12 mouse cellular contexts compared by ENCODE assay signal in the genomic region with DNA sequence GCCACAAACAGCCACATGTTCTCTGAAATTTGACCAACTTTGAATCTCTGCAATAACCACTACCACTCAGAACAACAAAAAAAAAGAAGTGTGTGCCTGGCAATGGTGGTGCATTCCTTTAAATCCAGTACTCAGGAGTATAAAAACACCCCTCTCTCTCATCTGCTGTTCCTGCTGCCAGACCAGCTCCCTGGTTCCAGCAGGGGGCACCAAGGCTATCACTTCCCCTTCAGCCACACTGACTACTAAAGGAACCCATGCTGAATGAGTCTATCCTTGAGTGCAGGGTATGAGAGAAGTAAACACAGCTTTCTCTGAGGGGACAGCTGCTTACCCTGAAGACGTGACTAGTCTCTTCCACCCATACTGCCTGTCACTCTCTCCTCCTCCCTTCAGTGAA.
DNase-seq lines count a peak whose midpoint lies in the region; ATAC-seq and TF ChIP-seq lines count a peak whose summit lies in the region.
"Had no signal": no experiment of that assay in that cellular context is flagged by ENCODE, and none has a peak within 500 bp of the region (broad histone marks: within the 10 kb centered on the region; RNA-seq: fewer than 3 reads in every experiment).

No protein-coding gene starts in this region.

- no peak overlapping the region for H3K4me3 ChIP-seq in cerebellum, adult 2 months (replicated peaks; ENCODE audit: insufficient read depth, low read depth, low read length)
- H3K4me3 ChIP-seq in liver, adult 2 months (ENCODE audit: insufficient read depth, low read depth, low read length) = no peak overlapping the region
- H3K4me3 ChIP-seq in liver, embryonic 11.5 days (ENCODE audit: low read depth, low read length) = no peak overlapping the region
- no peak overlapping the region for H3K4me3 ChIP-seq in forebrain, embryonic 14.5 days (ENCODE audit: low read depth, low read length)
- H3K4me3 ChIP-seq: heart, embryonic 13.5 days; neural tube, embryonic 12.5 days had no signal

- H3K36me3 ChIP-seq in liver, adult 2 months (ENCODE audit: control insufficient read depth, insufficient read depth, low read length) = no peaks in the 10 kb centered on the region
- no peaks in the 10 kb centered on the region for H3K36me3 ChIP-seq in liver, embryonic 11.5 days (ENCODE audit: control insufficient read depth, insufficient read depth, low read length)
- H3K36me3 ChIP-seq in forebrain, embryonic 14.5 days (ENCODE audit: control insufficient read depth, insufficient read depth, low read length) = no peaks in the 10 kb centered on the region
- H3K36me3 ChIP-seq: heart, embryonic 13.5 days had no signal

- DNase-seq in cerebellum, adult 2 months = no peak
- no peak for DNase-seq in cerebellum, adult 11 months
- no peak for DNase-seq in liver, adult 2 months (ENCODE audit: extremely low read depth, low read depth, low spot score)
- no peak for DNase-seq in liver, embryonic 11.5 days (ENCODE audit: low spot score)
- DNase-seq in 3T3-L1 (ENCODE audit: low read depth, low spot score) = peak; percentile 39
- peak; percentile 24 for DNase-seq in adipocyte (ENCODE audit: low spot score)
- no peak for DNase-seq in adrenal gland, postnatal 4 days (ENCODE audit: low spot score in 2 of 2)
- DNase-seq in forebrain, embryonic 14.5 days (ENCODE audit: low spot score) = no peak
- DNase-seq: cerebellum, adult 18-20 months; right cerebral cortex, postnatal 14 days had no signal

- H3K4me2 ChIP-seq in liver, embryonic 11.5 days = no peak overlapping the region
- no peak overlapping the region for H3K4me2 ChIP-seq in forebrain, embryonic 14.5 days (ENCODE audit: low read length)
- H3K4me2 ChIP-seq: heart, embryonic 13.5 days; neural tube, embryonic 12.5 days had no signal

- ATAC-seq in liver, embryonic 11.5 days (replicated peaks; ENCODE audit: low FRiP score) = no peak
- no peak for ATAC-seq in forebrain, embryonic 14.5 days

- TF ChIP-seq POLR2A in cerebellum, adult 2 months (IDR thresholded peaks at IDR 0.05; ENCODE audit: borderline replicate concordance, insufficient read depth, low read length) = no peak
- TF ChIP-seq POLR2A in liver, adult 2 months (IDR thresholded peaks at IDR 0.05; ENCODE audit: extremely low read depth, insufficient read depth, low read length) = no peak

- H3K4me1 ChIP-seq in cerebellum, adult 2 months (ENCODE audit: control insufficient read depth, insufficient read depth, low read length) = peaks cover 6% of the 10 kb centered on the region
- no peaks in the 10 kb centered on the region for H3K4me1 ChIP-seq in liver, adult 2 months (ENCODE audit: control insufficient read depth, insufficient read depth, low read length)
- H3K4me1 ChIP-seq in liver, embryonic 11.5 days (replicated peaks; ENCODE audit: control insufficient read depth, insufficient read depth, low read length) = no peaks in the 10 kb centered on the region; the same call in 1 of the 2 replicates
- no peaks in the 10 kb centered on the region for H3K4me1 ChIP-seq in forebrain, embryonic 14.5 days (ENCODE audit: control insufficient read depth, insufficient read depth, low read length)
- H3K4me1 ChIP-seq: neural tube, embryonic 12.5 days had no signal

- no peak overlapping the region for H3K9ac ChIP-seq in liver, adult 2 months (ENCODE audit: low read depth, low read length)
- no peak overlapping the region for H3K9ac ChIP-seq in liver, embryonic 11.5 days (ENCODE audit: low read depth, low read length)
- no peak overlapping the region for H3K9ac ChIP-seq in forebrain, embryonic 14.5 days (ENCODE audit: low read length)
- H3K9ac ChIP-seq: heart, embryonic 13.5 days; neural tube, embryonic 12.5 days had no signal

- H3K27ac ChIP-seq in cerebellum, adult 2 months (ENCODE audit: insufficient read depth, low read length) = no peak overlapping the region
- H3K27ac ChIP-seq in liver, adult 2 months (replicated peaks; ENCODE audit: insufficient read depth, low read depth, low read length) = no peak overlapping the region
- H3K27ac ChIP-seq in liver, embryonic 11.5 days (ENCODE audit: low read depth, low read length) = no peak overlapping the region
- H3K27ac ChIP-seq in forebrain, embryonic 14.5 days (ENCODE audit: low read depth, low read length) = no peak overlapping the region
- H3K27ac ChIP-seq: heart, embryonic 13.5 days; neural tube, embryonic 12.5 days had no signal

- H3K27me3 ChIP-seq in cerebellum, adult 2 months (ENCODE audit: control insufficient read depth, insufficient read depth, low read length) = no peaks in the 10 kb centered on the region
- H3K27me3 ChIP-seq in liver, adult 2 months (ENCODE audit: control insufficient read depth, insufficient read depth, low read length) = no peaks in the 10 kb centered on the region
- H3K27me3 ChIP-seq in liver, embryonic 11.5 days (replicated peaks; ENCODE audit: control insufficient read depth, insufficient read depth, low read length) = 0 out of 2 replicates have a peak, but pooled peaks cover 2% of the 10 kb centered on the region
- H3K27me3 ChIP-seq in forebrain, embryonic 14.5 days (replicated peaks; ENCODE audit: control insufficient read depth, insufficient read depth, low read length) = no peaks in the 10 kb centered on the region
- H3K27me3 ChIP-seq: neural tube, embryonic 12.5 days had no signal

- H3K79me2 ChIP-seq in liver, adult 2 months (ENCODE audit: control insufficient read depth, insufficient read depth, low read length) = no peaks in the 10 kb centered on the region

- H3K9me3 ChIP-seq in liver, embryonic 11.5 days (ENCODE audit: control insufficient read depth, low read length) = no peaks in the 10 kb centered on the region
- H3K9me3 ChIP-seq in forebrain, embryonic 14.5 days (replicated peaks; ENCODE audit: control insufficient read depth, low read length) = no peaks in the 10 kb centered on the region
- H3K9me3 ChIP-seq: heart, embryonic 13.5 days; neural tube, embryonic 12.5 days had no signal

- WGBS in cerebellum, adult 2 months = 29% methylated on average over 1 of the region's 1 CpGs
- 59% methylated on average over 1 of the region's 1 CpGs for WGBS in liver, adult 2 months
- WGBS in liver, embryonic 11.5 days = 52% methylated on average over 1 of the region's 1 CpGs
- WGBS in forebrain, embryonic 14.5 days = 60% methylated on average over 1 of the region's 1 CpGs

- TF ChIP-seq CTCF in cerebellum, adult 2 months (IDR thresholded peaks at IDR 0.05; ENCODE audit: borderline replicate concordance, insufficient read depth, low read depth, low read length) = peak; percentile 30; the same call in 1 of the 2 replicates
- peak; percentile 29; the same call in 1 of the 2 replicates for TF ChIP-seq CTCF in liver, adult 2 months (IDR thresholded peaks at IDR 0.05; ENCODE audit: low read depth, low read length)

Comparison
In these comparisons a context has a peak if more than half of its experiments do, and no peak if none do; other contexts are left out.
1. DNase-seq: peak in 3T3-L1 (single experiment) and adipocyte (single experiment); none in cerebellum, adult 2 months (0 of 2), cerebellum, adult 11 months (single experiment), liver, adult 2 months (single experiment), liver, embryonic 11.5 days (single experiment), adrenal gland, postnatal 4 days (0 of 2) and forebrain, embryonic 14.5 days (single experiment).